Comparison of ENCODE assay signal across 15 mouse cellular contexts in the genomic region with DNA sequence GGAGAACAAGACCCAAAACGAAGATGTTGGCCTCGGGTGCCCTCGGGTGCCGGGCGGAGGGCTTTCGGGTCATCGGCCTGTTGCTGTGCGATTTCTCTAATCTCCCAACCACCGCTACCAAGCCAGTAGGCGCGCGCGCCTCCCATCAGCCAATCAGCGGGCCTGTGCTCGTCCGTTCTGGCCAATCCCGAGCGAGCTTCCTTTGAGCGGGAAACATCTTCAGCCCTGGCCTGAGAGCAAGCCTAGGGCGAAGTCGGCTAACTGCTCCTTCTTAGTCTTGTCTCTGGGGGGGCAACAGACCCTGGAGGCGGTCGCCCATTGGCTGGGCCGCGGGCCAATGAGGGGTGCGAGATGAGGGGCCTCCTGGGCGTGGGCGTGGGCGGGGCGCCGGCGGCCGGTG. TPM values are rescaled to one million over a fixed set of nuclear protein-coding genes. Genes with fewer than 3 reads are reported as not detected.
DNase-seq lines count a peak whose midpoint lies in the region; ATAC-seq and TF ChIP-seq lines count a peak whose summit lies in the region.
"Had no signal": no experiment of that assay in that cellular context is flagged by ENCODE, and none has a peak within 500 bp of the region (broad histone marks: within the 10 kb centered on the region; RNA-seq: fewer than 3 reads in every experiment).

No protein-coding gene starts in this region.

- H3K36me3 ChIP-seq in heart, embryonic 13.5 days, result no peaks in the 10 kb centered on the region
- no peaks in the 10 kb centered on the region for H3K36me3 ChIP-seq in heart, adult 2 months (ENCODE audit: control insufficient read depth, insufficient read depth, low read length)
- no peaks in the 10 kb centered on the region for H3K36me3 ChIP-seq in liver, embryonic 12.5 days
- no peaks in the 10 kb centered on the region for H3K36me3 ChIP-seq in liver, postnatal 0 days (replicated peaks; ENCODE audit: insufficient read depth, low read length)
- no peaks in the 10 kb centered on the region for H3K36me3 ChIP-seq in embryonic facial prominence, embryonic 12.5 days
- H3K36me3 ChIP-seq in stomach, embryonic 16.5 days (ENCODE audit: control insufficient read depth, insufficient read depth, low read length), result no peaks in the 10 kb centered on the region
- H3K36me3 ChIP-seq in thymus, adult 2 months (ENCODE audit: control insufficient read depth, insufficient read depth, low read length), result no peaks in the 10 kb centered on the region
- H3K36me3 ChIP-seq: liver, embryonic 15.5 days had no signal

- H3K4me2 ChIP-seq in heart, embryonic 13.5 days, result peak overlapping the region; percentile 58
- H3K4me2 ChIP-seq in liver, embryonic 12.5 days, result 0 out of 2 replicates have a peak overlapping the region, but pooled peaks have one; percentile 2
- H3K4me2 ChIP-seq in liver, postnatal 0 days (ENCODE audit: low read depth, low read length), result no peak overlapping the region
- H3K4me2 ChIP-seq in embryonic facial prominence, embryonic 12.5 days (replicated peaks), result peak overlapping the region; percentile 13; the same call in 1 of the 2 replicates
- peak overlapping the region; percentile 24; the same call in 1 of the 2 replicates for H3K4me2 ChIP-seq in stomach, embryonic 16.5 days (ENCODE audit: low read depth, low read length)

- intact Hi-C loops in heart, adult 2 months (cut with DNase I), result no loop called here

- TF ChIP-seq POLR2A in heart, adult 2 months (IDR thresholded peaks at IDR 0.05; ENCODE audit: insufficient read depth, low read depth, low read length), result no peak
- no peak for TF ChIP-seq POLR2A in thymus, adult 2 months (IDR thresholded peaks at IDR 0.05; ENCODE audit: control insufficient read depth, extremely low read depth, insufficient read depth, low read length, poor library complexity)

- H3K9ac ChIP-seq in heart, embryonic 13.5 days, result no peak overlapping the region
- H3K9ac ChIP-seq in heart, adult 2 months (ENCODE audit: low read depth, low read length), result no peak overlapping the region
- H3K9ac ChIP-seq in liver, embryonic 12.5 days, result no peak overlapping the region
- no peak overlapping the region for H3K9ac ChIP-seq in liver, postnatal 0 days (replicated peaks)
- no peak overlapping the region for H3K9ac ChIP-seq in embryonic facial prominence, embryonic 12.5 days
- no peak overlapping the region for H3K9ac ChIP-seq in stomach, embryonic 16.5 days (ENCODE audit: low read length)
- H3K9ac ChIP-seq: liver, embryonic 15.5 days had no signal

- TF ChIP-seq EP300 in heart, adult 2 months (IDR thresholded peaks at IDR 0.05; ENCODE audit: insufficient read depth, low read depth, low read length), result no peak
- no peak for TF ChIP-seq EP300 in liver, postnatal 0 days (IDR thresholded peaks at IDR 0.05; ENCODE audit: low read depth)

- H3K27ac ChIP-seq in heart, embryonic 13.5 days (replicated peaks), result no peak overlapping the region
- no peak overlapping the region for H3K27ac ChIP-seq in heart, adult 2 months
- no peak overlapping the region for H3K27ac ChIP-seq in liver, embryonic 12.5 days
- H3K27ac ChIP-seq in liver, postnatal 0 days (ENCODE audit: low read depth), result no peak overlapping the region
- H3K27ac ChIP-seq in embryonic facial prominence, embryonic 12.5 days, result no peak overlapping the region
- no peak overlapping the region for H3K27ac ChIP-seq in stomach, embryonic 16.5 days (ENCODE audit: low read length)
- H3K27ac ChIP-seq in thymus, adult 2 months (ENCODE audit: control insufficient read depth, insufficient read depth, low read length), result no peak overlapping the region
- H3K27ac ChIP-seq: liver, embryonic 15.5 days had no signal

- peaks cover 8% of the 10 kb centered on the region; the same call in 1 of the 2 replicates for H3K4me1 ChIP-seq in heart, embryonic 13.5 days
- no peaks in the 10 kb centered on the region for H3K4me1 ChIP-seq in heart, adult 2 months (ENCODE audit: control insufficient read depth, insufficient read depth, low read length)
- 0 out of 2 replicates have a peak, but pooled peaks cover 6% of the 10 kb centered on the region for H3K4me1 ChIP-seq in liver, embryonic 12.5 days
- no peaks in the 10 kb centered on the region for H3K4me1 ChIP-seq in liver, postnatal 0 days (ENCODE audit: insufficient read depth)
- no peaks in the 10 kb centered on the region for H3K4me1 ChIP-seq in embryonic facial prominence, embryonic 12.5 days
- no peaks in the 10 kb centered on the region for H3K4me1 ChIP-seq in stomach, embryonic 16.5 days (ENCODE audit: control insufficient read depth, insufficient read depth, low read length)
- no peaks in the 10 kb centered on the region for H3K4me1 ChIP-seq in thymus, adult 2 months (replicated peaks; ENCODE audit: control insufficient read depth, insufficient read depth, low read length)

- no peak for ATAC-seq in heart, embryonic 13.5 days (ENCODE audit: extremely low read depth, insufficient number of reproducible peaks, low FRiP score, low TSS enrichment)
- no peak for ATAC-seq in liver, embryonic 12.5 days
- no peak for ATAC-seq in liver, postnatal 0 days
- no peak for ATAC-seq in embryonic facial prominence, embryonic 12.5 days (ENCODE audit: insufficient number of reproducible peaks, insufficient read depth, low FRiP score, low TSS enrichment)
- no peak for ATAC-seq in stomach, embryonic 16.5 days (ENCODE audit: insufficient read depth, low FRiP score)
- ATAC-seq: activated CD4-positive, CD25-positive, alpha-beta regulatory T cell, adult 4 months; CD4-positive, CD25-positive, alpha-beta regulatory T cell, adult 4 months; forebrain, embryonic 14.5 days had no signal

- H3K9me3 ChIP-seq in heart, embryonic 13.5 days, result peaks cover 13% of the 10 kb centered on the region
- peaks cover 11% of the 10 kb centered on the region; the same call in 1 of the 2 replicates for H3K9me3 ChIP-seq in liver, embryonic 12.5 days (replicated peaks)
- H3K9me3 ChIP-seq in liver, postnatal 0 days (ENCODE audit: low read length), result peaks cover 6% of the 10 kb centered on the region
- peaks cover 14% of the 10 kb centered on the region for H3K9me3 ChIP-seq in embryonic facial prominence, embryonic 12.5 days
- H3K9me3 ChIP-seq in stomach, embryonic 16.5 days (replicated peaks; ENCODE audit: control insufficient read depth, low read length), result peaks cover 17% of the 10 kb centered on the region
- H3K9me3 ChIP-seq: liver, embryonic 15.5 days had no signal

- TF ChIP-seq CTCF in heart, adult 2 months (IDR thresholded peaks at IDR 0.05), result no peak
- no peak for TF ChIP-seq CTCF in liver, postnatal 0 days (IDR thresholded peaks at IDR 0.05; ENCODE audit: low read depth)
- no peak for TF ChIP-seq CTCF in thymus, adult 2 months (IDR thresholded peaks at IDR 0.05; ENCODE audit: borderline replicate concordance, control insufficient read depth, extremely low read depth, insufficient read depth, low read length, poor library complexity)

- 42% methylated on average over 33 of the region's 33 CpGs for WGBS in heart, embryonic 13.5 days
- 43% methylated on average over 33 of the region's 33 CpGs for WGBS in heart, adult 2 months
- WGBS in liver, embryonic 12.5 days (ENCODE audit: insufficient replicate concordance), result 37% methylated on average over 33 of the region's 33 CpGs
- 57% methylated on average over 28 of the region's 33 CpGs for WGBS in liver, postnatal 0 days (ENCODE audit: insufficient replicate concordance)
- WGBS in embryonic facial prominence, embryonic 12.5 days, result 51% methylated on average over 33 of the region's 33 CpGs
- WGBS in stomach, embryonic 16.5 days, result 48% methylated on average over 33 of the region's 33 CpGs
- WGBS in thymus, adult 2 months, result 64% methylated on average over 33 of the region's 33 CpGs

- peak overlapping the region; percentile 40 for H3K4me3 ChIP-seq in heart, embryonic 13.5 days
- H3K4me3 ChIP-seq in heart, adult 2 months, result no peak overlapping the region
- H3K4me3 ChIP-seq in liver, embryonic 12.5 days, result no peak overlapping the region
- no peak overlapping the region for H3K4me3 ChIP-seq in liver, postnatal 0 days (ENCODE audit: low read depth, low read length)
- peak overlapping the region; percentile 15 for H3K4me3 ChIP-seq in embryonic facial prominence, embryonic 12.5 days
- H3K4me3 ChIP-seq in stomach, embryonic 16.5 days (replicated peaks; ENCODE audit: low read length), result peak overlapping the region; percentile 21
- H3K4me3 ChIP-seq in thymus, adult 2 months (ENCODE audit: control insufficient read depth, insufficient read depth, low read length), result no peak overlapping the region
- H3K4me3 ChIP-seq: liver, embryonic 15.5 days had no signal

- no peaks in the 10 kb centered on the region for H3K79me2 ChIP-seq in heart, adult 2 months (replicated peaks; ENCODE audit: control insufficient read depth, insufficient read depth, low read length)

- peaks cover 41% of the 10 kb centered on the region for H3K27me3 ChIP-seq in heart, embryonic 13.5 days (replicated peaks)
- H3K27me3 ChIP-seq in heart, adult 2 months (ENCODE audit: control insufficient read depth, insufficient read depth, low read length), result peaks cover 14% of the 10 kb centered on the region
- peaks cover 51% of the 10 kb centered on the region for H3K27me3 ChIP-seq in liver, embryonic 12.5 days (replicated peaks)
- H3K27me3 ChIP-seq in liver, postnatal 0 days (ENCODE audit: insufficient read depth, low read length), result peaks cover 22% of the 10 kb centered on the region
- H3K27me3 ChIP-seq in embryonic facial prominence, embryonic 12.5 days, result peaks cover 26% of the 10 kb centered on the region
- H3K27me3 ChIP-seq in stomach, embryonic 16.5 days (ENCODE audit: control insufficient read depth, insufficient read depth, low read length), result peaks cover 21% of the 10 kb centered on the region
- peaks cover 9% of the 10 kb centered on the region for H3K27me3 ChIP-seq in thymus, adult 2 months (ENCODE audit: control insufficient read depth, insufficient read depth, low read length)

- no peak for DNase-seq in heart, adult 2 months
- no peak for DNase-seq in liver, postnatal 0 days
- DNase-seq in right cerebral cortex, postnatal 25 days, result no peak
- no peak for DNase-seq in thymus, adult 2 months
- DNase-seq: layer of hippocampus, adult 9-11 months had no signal

RNA-seq across cellular contexts. Expression of a gene that starts 1.6 kb away (rescaled TPM):
- polyA plus RNA-seq in heart, embryonic 13.5 days (2015; fragmentation: Nextera tagmentation; extraction: Ambion mirVana), result 1.2 and 1.5 TPM in 2 replicates
- total RNA-seq in heart, adult 2 months (2021), result not detected
- 0.09 TPM in 1 of 2 replicates, not detected in the other for polyA plus RNA-seq in heart, adult 2 months (2012; rRNA removed)
- 0.20 and 0.26 TPM in 2 replicates for polyA plus RNA-seq in liver, embryonic 12.5 days (2016; fragmentation: Nextera tagmentation; extraction: Ambion mirVana)
- polyA plus RNA-seq in liver, postnatal 0 days (2015; fragmentation: Nextera tagmentation; extraction: Ambion mirVana), result 0.08 TPM in 1 of 2 replicates, not detected in the other
- 0.65 and 1.3 TPM in 2 replicates for polyA plus RNA-seq in embryonic facial prominence, embryonic 12.5 days (2016; fragmentation: Nextera tagmentation; extraction: Ambion mirVana)
- polyA plus RNA-seq in stomach, embryonic 16.5 days (2015; fragmentation: Nextera tagmentation; extraction: Ambion mirVana), result 0.40 and 0.79 TPM in 2 replicates
- polyA plus RNA-seq in thymus, adult 2 months (2012; rRNA removed), result not detected in 2 replicates
- total RNA-seq: hematopoietic stem cell, adult 5-6 weeks; midbrain, postnatal 0 days had no signal
- polyA plus RNA-seq: activated CD4-positive, CD25-positive, alpha-beta regulatory T cell, adult 4 months had no signal

RNA-seq across cellular contexts. Expression of a gene that starts 32.4 kb away (rescaled TPM):
- polyA plus RNA-seq in heart, embryonic 13.5 days (2015; fragmentation: Nextera tagmentation; extraction: Ambion mirVana), result 31.9 and 36.1 TPM in 2 replicates
- 10 to 100 TPM; 21.0 to 22.8 TPM for total RNA-seq in heart, adult 2 months (2021)
- polyA plus RNA-seq in heart, adult 2 months (2012; rRNA removed), result 6.8 and 12.2 TPM in 2 replicates
- polyA plus RNA-seq in liver, embryonic 12.5 days (2016; fragmentation: Nextera tagmentation; extraction: Ambion mirVana), result 26.9 and 27.5 TPM in 2 replicates
- 9.5 and 9.6 TPM in 2 replicates for polyA plus RNA-seq in liver, postnatal 0 days (2015; fragmentation: Nextera tagmentation; extraction: Ambion mirVana)
- polyA plus RNA-seq in embryonic facial prominence, embryonic 12.5 days (2016; fragmentation: Nextera tagmentation; extraction: Ambion mirVana), result 49.3 and 52.1 TPM in 2 replicates
- polyA plus RNA-seq in stomach, embryonic 16.5 days (2015; fragmentation: Nextera tagmentation; extraction: Ambion mirVana), result 39.8 and 44.6 TPM in 2 replicates
- 8.7 and 9.6 TPM in 2 replicates for polyA plus RNA-seq in thymus, adult 2 months (2012; rRNA removed)

Comparison
In these comparisons a context has a peak if more than half of its experiments do, and no peak if none do; other contexts are left out.
1. H3K4me3 ChIP-seq: peak in heart, embryonic 13.5 days (single experiment), embryonic facial prominence, embryonic 12.5 days (single experiment) and stomach, embryonic 16.5 days (single experiment); none in heart, adult 2 months (single experiment), liver, embryonic 12.5 days (single experiment), liver, postnatal 0 days (single experiment) and thymus, adult 2 months (single experiment).